Mouse (Mus musculus) induced T-regulatory cell, adult 2 months (primary cell): ENCODE data around the gene Ccdc3.

Experiments used
- DNase-seq: peaks from one replicate; pipeline ENCODE4 v3.0.0-alpha.2; 2012; ENCODE audit warnings: low read depth

Ccdc3 gene

GRCm38 (mm10) chr2:5161002-5161745, 23.6 kb downstream of the Ccdc3 start:
- DNase-seq = peak; percentile 22

- no peak for DNase-seq
These were observed 24.5 kb downstream of the Ccdc3 start for GRCm38 (mm10) chr2:5161908-5162674.

GRCm38 (mm10) chr2:5162756-5163155, 25.2 kb downstream of the Ccdc3 start:
- no peak for DNase-seq

GRCm38 (mm10) chr2:5165941-5166361, 28.4 kb downstream of the Ccdc3 start:
- no peak for DNase-seq

- DNase-seq = no peak
These were observed 29.2 kb downstream of the Ccdc3 start for GRCm38 (mm10) chr2:5166796-5167195.

- peak; percentile 16 for DNase-seq
These were observed 33.2 kb downstream of the Ccdc3 start for GRCm38 (mm10) chr2:5170815-5171214.

GRCm38 (mm10) chr2:5171301-5172000, 33.9 kb downstream of the Ccdc3 start:
- peak; percentile 53 for DNase-seq

- DNase-seq = no peak
These were observed 35.2 kb downstream of the Ccdc3 start for GRCm38 (mm10) chr2:5172773-5173172.

GRCm38 (mm10) chr2:5174716-5175115, 37.1 kb downstream of the Ccdc3 start:
- DNase-seq = no peak

GRCm38 (mm10) chr2:5181462-5182443, 44.2 kb downstream of the Ccdc3 start:
- DNase-seq = no peak

GRCm38 (mm10) chr2:5184166-5184565, 46.6 kb downstream of the Ccdc3 start:
- DNase-seq = no peak

GRCm38 (mm10) chr2:5185631-5186030, 48.1 kb downstream of the Ccdc3 start:
- no peak for DNase-seq

GRCm38 (mm10) chr2:5192156-5192555, 54.6 kb downstream of the Ccdc3 start:
- DNase-seq = no peak

- DNase-seq = no peak
These were observed 55.5 kb downstream of the Ccdc3 start for GRCm38 (mm10) chr2:5193071-5193470.

GRCm38 (mm10) chr2:5194701-5195215, 57.2 kb downstream of the Ccdc3 start:
- no peak for DNase-seq

GRCm38 (mm10) chr2:5197486-5197885, 59.9 kb downstream of the Ccdc3 start:
- DNase-seq = no peak

GRCm38 (mm10) chr2:5199289-5199688, 61.7 kb downstream of the Ccdc3 start:
- DNase-seq = no peak

GRCm38 (mm10) chr2:5200817-5201364, 63.3 kb downstream of the Ccdc3 start:
- DNase-seq = no peak

- DNase-seq = no peak
These were observed 65.6 kb downstream of the Ccdc3 start for GRCm38 (mm10) chr2:5203146-5203545.

- no peak for DNase-seq
These were observed 67.4 kb downstream of the Ccdc3 start for GRCm38 (mm10) chr2:5204941-5205340.

GRCm38 (mm10) chr2:5206651-5207050, 69.1 kb downstream of the Ccdc3 start:
- no peak for DNase-seq
